Comparison of ENCODE assay signal across 9 mouse cellular contexts in genomic region chr10:25433524-25433923, GRCm38 (mm10).
DNase-seq lines count a peak whose midpoint lies in the region; ATAC-seq and TF ChIP-seq lines count a peak whose summit lies in the region.
"Had no signal": no experiment of that assay in that cellular context is flagged by ENCODE, and none has a peak within 500 bp of the region (broad histone marks: within the 10 kb centered on the region; RNA-seq: fewer than 3 reads in every experiment).

No protein-coding gene starts in this region.

- ATAC-seq in Patski, result peak; percentile 67
- no peak for ATAC-seq in intestine, postnatal 0 days
- no peak for ATAC-seq in erythroblast, adult 5-6 weeks (replicated peaks; ENCODE audit: low FRiP score, poor library complexity, severe bottlenecking)

- TF ChIP-seq POLR2A in kidney, adult 2 months (IDR thresholded peaks at IDR 0.05; ENCODE audit: low read depth, low read length), result no peak

- H3K9me3 ChIP-seq in intestine, postnatal 0 days (ENCODE audit: control insufficient read depth), result no peaks in the 10 kb centered on the region

- H3K27ac ChIP-seq in kidney, adult 2 months (ENCODE audit: insufficient read depth, low read depth, low read length), result peak overlapping the region; percentile 47; the same call in 1 of the 2 replicates
- no peak overlapping the region for H3K27ac ChIP-seq in intestine, postnatal 0 days (ENCODE audit: low read depth, low read length)

- POLR2A ChIA-PET in Patski (lab: Charles Lee), result no interaction called here

- WGBS in kidney, adult 2 months, result 50% methylated on average over 3 of the region's 3 CpGs
- 32% methylated on average over 3 of the region's 3 CpGs for WGBS in intestine, postnatal 0 days

- 0 out of 2 replicates have a peak overlapping the region, but pooled peaks have one; percentile 24 for H3K4me3 ChIP-seq in kidney, adult 2 months (ENCODE audit: insufficient read depth, low read depth, low read length)
- H3K4me3 ChIP-seq in intestine, postnatal 0 days (ENCODE audit: low read depth, low read length), result no peak overlapping the region

- no peaks in the 10 kb centered on the region for H3K36me3 ChIP-seq in kidney, adult 2 months (ENCODE audit: control insufficient read depth, insufficient read depth, low read length)
- H3K36me3 ChIP-seq in intestine, postnatal 0 days (ENCODE audit: control insufficient read depth, insufficient read depth), result no peaks in the 10 kb centered on the region

- H3K4me2 ChIP-seq in intestine, postnatal 0 days (replicated peaks; ENCODE audit: low read depth), result peak overlapping the region; percentile 13; the same call in 1 of the 2 replicates

- in situ Hi-C loops in Patski (cut with MboI; ENCODE audit: low pct_unique_long_range_greater_than_20kb), result no loop called here

- CTCF ChIA-PET in Patski (lab: Charles Lee), result interaction anchor here (0.9 to 1.2 kb wide), 3 partner anchors 16 to 44 kb away, joined by 3 to 4 read pairs (median 4); no protein-coding TSS in a partner anchor

- no peak overlapping the region for H3K9ac ChIP-seq in intestine, postnatal 0 days (ENCODE audit: low read depth, low read length)

- no peak for DNase-seq in kidney, adult 2 months
- no peak for DNase-seq in kidney, postnatal 25 days
- peak; percentile 78 for DNase-seq in A20 (ENCODE audit: low read depth, low spot score)
- no peak for DNase-seq in Patski (ENCODE audit: low read depth, low spot score)
- DNase-seq in ovary, adult 18-20 months (ENCODE audit: low spot score), result no peak
- no peak for DNase-seq in right cerebral cortex, postnatal 4 days
- DNase-seq: cerebellum, adult 8-10 months had no signal

- no peak for TF ChIP-seq CTCF in kidney, adult 2 months (conservative IDR thresholded peaks at IDR 0.05; ENCODE audit: insufficient read depth, insufficient read length, low read depth, low read length)
- no peak for TF ChIP-seq CTCF in Patski (IDR thresholded peaks at IDR 0.05)
- no peak for TF ChIP-seq CTCF in intestine, postnatal 0 days (IDR thresholded peaks at IDR 0.05; ENCODE audit: low read depth)

- H3K27me3 ChIP-seq in kidney, adult 2 months (replicated peaks; ENCODE audit: control insufficient read depth, insufficient read depth, low read length), result no peaks in the 10 kb centered on the region
- H3K27me3 ChIP-seq in Patski, result no peaks in the 10 kb centered on the region
- H3K27me3 ChIP-seq in intestine, postnatal 0 days (replicated peaks; ENCODE audit: control insufficient read depth, insufficient read depth, low read length), result no peaks in the 10 kb centered on the region

- no peaks in the 10 kb centered on the region for H3K4me1 ChIP-seq in kidney, adult 2 months (ENCODE audit: control insufficient read depth, insufficient read depth, low read length)
- peaks cover 16% of the 10 kb centered on the region for H3K4me1 ChIP-seq in intestine, postnatal 0 days (replicated peaks; ENCODE audit: control insufficient read depth, insufficient read depth, low read length)
